Mouse (Mus musculus) spleen, postnatal 14 days (tissue): ENCODE measurements around the gene Olfr168.
"Not testable (repeated sequence)": the region's sequence is repeated elsewhere in the genome, so short reads cannot be mapped to it uniquely, and the experiment has no call there.

ENCODE experiments used
- DNase-seq, 2 experiments: peaks; one replicate each; pipeline ENCODE4 v3.0.0; 2021 to 2022; ENCODE audit warnings: low spot score in 2 of 2

The Olfr168 gene

DNA sequence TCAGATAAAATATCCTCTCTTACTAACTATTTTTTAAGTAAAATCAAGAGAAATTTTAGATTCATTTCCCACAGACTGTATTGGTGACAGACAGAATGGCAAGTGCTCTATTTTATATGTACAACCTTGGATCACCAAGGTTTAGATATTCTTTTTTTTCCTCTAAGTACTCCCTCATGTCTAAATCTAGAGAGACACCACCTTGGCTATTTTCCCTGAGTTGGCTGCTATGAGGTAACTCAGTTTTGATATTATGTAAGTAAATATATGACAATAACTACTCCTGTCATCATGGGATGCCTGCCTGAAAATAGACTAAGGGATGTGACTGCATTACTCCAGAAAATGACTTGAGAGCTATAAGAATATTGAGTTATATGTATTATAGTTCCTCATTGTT, at the start of gene Olfr168:
Gene Olfr168, minus strand, starts transcription at position 101 of the 400 bp plus-strand sequence.
- no peak for DNase-seq

DNA sequence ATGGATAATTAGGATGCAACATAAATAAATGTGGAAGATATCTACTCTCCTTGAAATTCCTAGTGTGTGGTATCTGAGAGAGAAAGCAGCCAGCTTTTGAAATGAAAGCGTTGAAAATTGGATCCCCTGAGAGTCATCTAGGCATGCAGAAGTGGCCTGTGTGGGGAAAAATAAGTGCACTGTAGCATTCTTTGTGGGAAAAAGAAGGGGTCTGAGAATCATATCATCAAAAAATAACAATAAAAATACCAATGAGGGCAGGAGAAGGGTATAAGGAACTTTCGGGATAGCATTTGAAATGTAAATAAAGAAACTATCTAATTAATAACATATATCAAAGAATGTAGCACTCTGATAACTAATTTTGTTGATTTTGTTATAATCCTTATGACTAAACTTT, 36.4 kb upstream of the Olfr168 start, which contains the start of gene Olfr169:
Gene Olfr169, minus strand, starts transcription at position 101 of the 400 bp plus-strand sequence.
- DNase-seq = not testable (repeated sequence)

DNA sequence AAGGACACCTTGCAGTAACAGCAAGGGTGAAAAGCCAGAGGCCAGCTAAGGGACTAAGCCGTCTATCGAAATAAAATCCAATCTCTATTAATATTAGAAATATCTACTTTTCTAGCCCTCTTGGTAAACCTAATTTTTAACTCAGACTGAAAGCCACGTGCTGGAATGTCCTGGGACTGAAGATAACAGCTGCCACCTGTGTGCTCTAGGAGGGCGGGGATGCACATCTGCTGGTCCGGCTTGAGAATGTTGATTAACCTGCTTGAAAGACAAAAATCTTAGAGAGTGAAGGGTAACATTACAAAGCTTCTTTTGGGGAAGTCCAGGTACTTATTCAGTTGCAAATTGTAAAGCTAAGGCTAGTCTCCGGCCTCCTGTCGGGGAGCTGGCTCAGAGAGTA, 18.1 kb upstream of the Olfr168 start:
- DNase-seq = not testable (repeated sequence)

DNA sequence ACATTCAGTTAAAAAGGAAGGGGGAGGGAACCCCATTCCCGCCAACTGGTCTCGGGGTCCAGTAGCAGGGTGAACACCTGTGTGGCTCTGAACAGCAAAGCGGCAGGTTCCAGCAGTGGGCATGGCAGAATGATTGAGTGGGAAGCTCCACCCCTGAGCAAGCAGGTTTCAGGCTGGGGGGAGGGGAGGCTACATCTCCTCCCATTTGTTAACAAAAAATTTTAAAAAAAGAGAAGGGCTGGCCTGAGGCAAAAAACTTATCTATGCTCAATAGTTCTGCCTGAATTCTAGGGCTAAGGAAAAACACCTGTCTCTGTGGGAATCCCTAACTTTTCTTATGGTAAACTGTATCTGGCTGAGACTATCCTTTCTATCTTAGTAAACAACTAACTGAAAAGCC, 16.9 kb upstream of the Olfr168 start:
- DNase-seq = not testable (repeated sequence)

DNA sequence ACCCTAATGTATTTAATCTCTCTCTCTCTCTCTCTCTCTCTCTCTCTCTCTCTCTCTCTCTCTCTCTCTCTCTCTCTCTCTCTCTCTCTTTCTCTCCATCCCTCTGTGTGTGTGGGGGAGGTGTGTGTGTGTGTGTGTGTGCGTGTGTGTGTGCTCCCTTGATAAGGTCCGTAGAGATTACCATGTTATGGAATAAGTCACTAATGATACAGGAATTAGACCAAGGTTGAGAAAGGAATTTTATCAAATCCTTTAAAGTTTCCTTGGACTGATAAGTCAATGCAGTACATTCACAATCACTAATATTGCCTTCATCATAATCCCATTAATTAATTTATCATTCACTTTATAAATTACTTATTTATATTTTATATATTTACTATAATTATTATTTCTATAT, 13.2 kb downstream of the Olfr168 start, which contains the start of gene Olfr167:
Gene Olfr167, minus strand, starts transcription at position 101 of the 400 bp plus-strand sequence.
- DNase-seq = no peak

DNA sequence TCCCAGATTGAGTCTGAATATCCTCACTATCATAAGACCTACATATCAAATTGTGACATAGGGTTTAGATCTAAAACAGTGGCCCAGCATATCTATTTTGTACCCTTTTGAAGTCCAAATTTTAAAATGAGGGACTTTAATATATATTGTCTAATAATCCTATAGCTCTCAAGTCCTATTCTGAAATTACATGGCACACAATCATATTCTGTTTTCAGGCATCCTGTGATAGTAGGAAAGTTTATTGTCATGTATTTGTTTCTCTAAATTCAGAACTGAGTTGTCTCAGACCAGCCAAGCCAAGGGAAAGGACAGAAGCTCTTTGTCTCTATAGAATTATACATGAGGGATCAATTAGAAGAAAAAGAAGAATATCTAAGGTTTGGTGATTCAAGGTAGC, 52.0 kb downstream of the Olfr168 start, which contains the start of gene Olfr166:
Gene Olfr166, plus strand, starts transcription at position 301 of the 400 bp plus-strand sequence.
- DNase-seq = no peak
